Mouse (Mus musculus) intestine, postnatal 0 days (tissue): Measurements from ENCODE around the gene Rpl10a. TPM values are rescaled to one million over a fixed set of nuclear protein-coding genes. Genes with fewer than 3 reads are reported as not detected.
"Not testable (repeated sequence)": the region's sequence is repeated elsewhere in the genome, so short reads cannot be mapped to it uniquely, and the experiment has no call there.

Experiments used
- ATAC-seq: fragments of 200-750 bp; cut with Nextera tagmentation; 2 replicates; pipeline ENCODE4 v1.8.0; 2017; ENCODE audit warnings: mild to moderate bottlenecking, moderate TSS enrichment, moderate library complexity
- H3K27ac ChIP-seq: fragments of 300-500 bp; sonication (generic); 2 replicates; pipeline ENCODE4 v1.5.1; 2014; ENCODE audit warnings: mild to moderate bottlenecking, low read depth, low read length, moderate library complexity
- H3K27me3 ChIP-seq: fragments of 300-500 bp; sonication (generic); replicated peaks from 2 replicates; pipeline ENCODE4 v1.6.1; 2014; ENCODE audit warnings: low read length, mixed read lengths; ENCODE audit not compliant: control insufficient read depth, insufficient read depth
- H3K36me3 ChIP-seq: fragments of 300-500 bp; sonication (generic); 2 replicates; pipeline ENCODE4 v1.6.1; 2014; ENCODE audit warnings: mild to moderate bottlenecking, moderate library complexity; ENCODE audit not compliant: control insufficient read depth, insufficient read depth
- H3K4me1 ChIP-seq: fragments of 300-500 bp; sonication (generic); replicated peaks from 2 replicates; pipeline ENCODE4 v1.6.1; 2014; ENCODE audit warnings: antibody characterized with exemption, low read length, mixed read lengths; ENCODE audit not compliant: control insufficient read depth, insufficient read depth
- H3K4me2 ChIP-seq: fragments of 300-500 bp; sonication (generic); replicated peaks from 2 replicates; pipeline ENCODE4 v1.6.1; 2014; ENCODE audit warnings: low read depth, mild to moderate bottlenecking, moderate library complexity
- H3K4me3 ChIP-seq: fragments of 300-500 bp; sonication (generic); 2 replicates; pipeline ENCODE4 v1.5.1; 2014; ENCODE audit warnings: low read depth, low read length
- H3K9ac ChIP-seq: fragments of 300-500 bp; sonication (generic); 2 replicates; pipeline ENCODE4 v1.6.1; 2014; ENCODE audit warnings: mild to moderate bottlenecking, low read depth, low read length
- H3K9me3 ChIP-seq: fragments of 300-500 bp; sonication (generic); 2 replicates; pipeline ENCODE4 v1.6.1; 2016; ENCODE audit warnings: mixed run types; ENCODE audit not compliant: control insufficient read depth
- CTCF ChIP-seq: sonication (generic); IDR thresholded peaks from 2 replicates; pipeline ENCODE4 v1.5.1; 2016; ENCODE audit warnings: low read depth, mild to moderate bottlenecking, control low read depth, antibody characterized with exemption, moderate library complexity
- WGBS: fragments of 180-500 bp; shearing (Covaris S2); extraction: QIAGEN DNeasy Blood & Tissue Kit; methylation state at CpG from one replicate; pipeline ENCODE4 v1.1.7; 2014; 5-methylcytosine and 5-hydroxymethylcytosine counted together
- polyA plus RNA-seq: library from polyadenylated mRNA; unstranded; fragments of >200 nt; fragmentation: Nextera tagmentation; extraction: Ambion mirVana; gene quantifications from 2 replicates; pipeline ENCODE4 v1.2.1, GENCODE M21; 2015

Rpl10a gene
- polyA plus RNA-seq, 1 experiment from 2014 or later, result 383 TPM

- H3K27me3 ChIP-seq, result no peaks in the 10 kb centered on the region
- H3K9ac ChIP-seq, result peak overlapping the region; percentile 91
- H3K27ac ChIP-seq, result peak overlapping the region; percentile 97
- peaks cover 9% of the 10 kb centered on the region; the same call in 1 of the 2 replicates for H3K4me1 ChIP-seq
- 3% methylated on average over 22 of the region's 22 CpGs for WGBS
- H3K36me3 ChIP-seq, result peaks cover 35% of the 10 kb centered on the region
- H3K4me3 ChIP-seq, result peak overlapping the region; percentile 58
- no peaks in the 10 kb centered on the region for H3K9me3 ChIP-seq
- peak overlapping the region; percentile 81 for H3K4me2 ChIP-seq
- peak; percentile 48 for ATAC-seq
- TF ChIP-seq CTCF, result no peak
Measured at GRCm38 (mm10) chr17:28327673-28328325, 472 bp upstream of the Rpl10a start.

GRCm38 (mm10) chr17:28328946-28329345, 675 bp downstream of the Rpl10a start:
- under 1% methylated on average over 25 of the region's 25 CpGs for WGBS
- TF ChIP-seq CTCF, result no peak
- Histone ChIP-seq H3K9ac (peak overlapping the region; percentile 91), H3K4me2 (peak overlapping the region; percentile 81), H3K4me1 (peaks cover 15% of the 10 kb centered on the region), H3K36me3 (peaks cover 41% of the 10 kb centered on the region), H3K4me3 (peak overlapping the region; percentile 58), H3K27ac (peak overlapping the region; percentile 97), H3K27me3 (no peaks in the 10 kb centered on the region), H3K9me3 (no peaks in the 10 kb centered on the region)
- peak; percentile 29 for ATAC-seq

- Histone ChIP-seq H3K9me3 (no peaks in the 10 kb centered on the region), H3K27ac (peak overlapping the region; percentile 97; the same call in 1 of the 2 replicates), H3K27me3 (no peaks in the 10 kb centered on the region), H3K4me3 (peak overlapping the region; percentile 58), H3K36me3 (peaks cover 45% of the 10 kb centered on the region), H3K4me1 (peaks cover 15% of the 10 kb centered on the region), H3K9ac (peak overlapping the region; percentile 91), H3K4me2 (peak overlapping the region; percentile 81)
- no peak for ATAC-seq
- 2% methylated on average over 4 of the region's 4 CpGs for WGBS
- TF ChIP-seq CTCF, result no peak
Measured at GRCm38 (mm10) chr17:28329503-28330231, 1.4 kb downstream of the Rpl10a start.

GRCm38 (mm10) chr17:28330232-28330546, 1.9 kb downstream of the Rpl10a start:
- Histone ChIP-seq H3K4me1 (peaks cover 15% of the 10 kb centered on the region), H3K27me3 (no peaks in the 10 kb centered on the region), H3K9ac (no peak overlapping the region), H3K36me3 (peaks cover 49% of the 10 kb centered on the region), H3K4me3 (peak overlapping the region; percentile 58; the same call in 1 of the 2 replicates), H3K4me2 (peak overlapping the region; percentile 81), H3K27ac (no peak overlapping the region), H3K9me3 (no peaks in the 10 kb centered on the region)
- TF ChIP-seq CTCF, result no peak
- 25% methylated on average over 2 of the region's 2 CpGs for WGBS
- ATAC-seq, result no peak

- Histone ChIP-seq H3K36me3 (peaks cover 51% of the 10 kb centered on the region), H3K4me1 (peaks cover 15% of the 10 kb centered on the region)
- not testable (repeated sequence) for H3K27me3 ChIP-seq, H3K4me2 ChIP-seq, H3K9me3 ChIP-seq, H3K4me3 ChIP-seq, H3K9ac ChIP-seq, H3K27ac ChIP-seq, ATAC-seq
- WGBS, result 44% methylated on average over 6 of the region's 8 CpGs
Measured at GRCm38 (mm10) chr17:28330590-28330989, 2.3 kb downstream of the Rpl10a start.

- Histone ChIP-seq H3K4me3 (no peak overlapping the region), H3K27me3 (no peaks in the 10 kb centered on the region), H3K27ac (no peak overlapping the region), H3K36me3 (peaks cover 52% of the 10 kb centered on the region), H3K9me3 (no peaks in the 10 kb centered on the region), H3K4me1 (peaks cover 15% of the 10 kb centered on the region), H3K4me2 (no peak overlapping the region; the same call in 1 of the 2 replicates), H3K9ac (no peak overlapping the region)
- no peak for TF ChIP-seq CTCF
- ATAC-seq, result no peak
- 18% methylated on average over 6 of the region's 7 CpGs for WGBS
Measured at GRCm38 (mm10) chr17:28331241-28332112, 3.2 kb downstream of the Rpl10a start.
